Mouse (Mus musculus) spleen, adult 10 weeks (tissue): Measurements from ENCODE around the gene Chm. TPM values are rescaled to one million over a fixed set of nuclear protein-coding genes. Genes with fewer than 3 reads are reported as not detected.

Experiments
- polyA plus RNA-seq: library from polyadenylated mRNA; stranded (reverse); fragments of 350-450 nt; fragmentation: Illumina TruSeq; extraction: RNeasy Lipid Tissue Mini Kit (QIAGEN cat#74804); gene quantifications from one replicate; pipeline ENCODE4 v1.2.3, GENCODE M21; 2015; ENCODE audit warnings: low replicate concordance; ENCODE audit not compliant: insufficient read depth

Gene Chm
- 32.8 TPM for polyA plus RNA-seq

DNA sequence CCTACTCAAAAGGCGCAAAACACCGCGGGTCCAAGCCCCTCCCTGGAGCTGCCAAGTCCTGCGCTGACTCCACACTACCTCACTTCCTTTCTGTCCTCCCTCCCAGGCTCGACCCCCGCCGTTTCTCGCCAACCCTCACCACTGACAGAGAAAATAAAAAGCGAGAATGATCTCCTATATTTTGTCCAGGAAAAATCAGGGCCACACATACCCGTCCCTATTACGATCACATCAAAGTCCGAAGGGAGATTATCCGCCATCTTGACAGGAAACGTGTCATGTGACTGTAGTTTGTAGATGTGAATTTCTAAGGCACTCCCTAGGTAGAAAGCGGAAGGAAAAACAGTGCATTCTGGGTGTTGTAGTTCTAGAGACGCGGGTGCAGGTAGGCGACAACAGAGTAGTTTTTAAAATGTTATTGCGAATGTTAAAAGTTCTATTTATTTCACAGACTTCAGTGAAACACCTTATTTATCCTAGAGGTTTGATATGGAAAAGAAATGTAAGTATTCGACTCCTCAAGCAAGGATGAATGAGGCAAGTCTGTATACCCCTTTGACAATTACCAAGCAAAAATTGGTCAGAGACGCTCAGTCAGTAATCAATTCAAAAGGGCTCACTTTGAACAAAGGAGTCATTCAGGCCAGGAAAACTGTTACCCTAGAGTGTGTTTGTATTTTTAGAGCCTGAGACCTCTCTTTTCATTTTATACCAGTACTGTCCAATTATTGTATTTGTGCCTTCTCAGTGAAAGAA lies at the start of gene Chm:
Gene Chm (minus strand): TSS at position 288 of the 756 bp plus-strand sequence.

Other genes starting within 250 kb of the Chm start
- not detected for gene Dach2, start 112.0 kb upstream of the Chm start, polyA plus RNA-seq